Mouse (Mus musculus) bone marrow macrophage, adult 2 months (primary cell): ENCODE measurements around the gene Olfr1367.

Experiments
- CTCF ChIP-seq: IDR thresholded peaks from 2 replicates; pipeline ENCODE4 v1.5.1; 2012; ENCODE audit warnings: low read depth, mild to moderate bottlenecking, low read length, moderate library complexity
- POLR2A ChIP-seq: IDR thresholded peaks from 2 replicates; pipeline ENCODE4 v1.6.1; 2012; ENCODE audit warnings: mild to moderate bottlenecking, low read depth, low read length, borderline replicate concordance

GRCm38 (mm10) chr13:21326191-21326590 is 20.5 kb upstream of the Olfr1367 start:
- no peak for TF ChIP-seq CTCF
- no peak for TF ChIP-seq POLR2A
